In genomic region chr6:28431538-28431855, GRCm38 (mm10) we compare ENCODE assay signal across 32 mouse cellular contexts. TPM values are rescaled to one million over a fixed set of nuclear protein-coding genes. Genes with fewer than 3 reads are reported as not detected.
A peak's percentile ranks its signal among the peaks of the same experiment; 100 is the strongest.
DNase-seq lines count a peak whose midpoint lies in the region; ATAC-seq and TF ChIP-seq lines count a peak whose summit lies in the region.
"Had no signal": no experiment of that assay in that cellular context is flagged by ENCODE, and none has a peak within 500 bp of the region (broad histone marks: within the 10 kb centered on the region; RNA-seq: fewer than 3 reads in every experiment).

No protein-coding gene starts in this region.

- no peak for TF ChIP-seq RAD21 in CH12.LX (IDR thresholded peaks at IDR 0.05; ENCODE audit: low read depth, low read length)

- no peak for TF ChIP-seq POLR2A in CH12.LX (IDR thresholded peaks at IDR 0.05; ENCODE audit: low read depth, low read length)
- no peak for TF ChIP-seq POLR2A in small intestine, adult 2 months (IDR thresholded peaks at IDR 0.05; ENCODE audit: low read depth, low read length)

- peaks cover 0 to 7% of the 10 kb centered on the region in 2 experiments; a peak in 2 of 4 replicates for H3K4me1 ChIP-seq in CH12.LX (ENCODE audit: control insufficient read depth in 1 of 2, insufficient read depth in 2 of 2)
- H3K4me1 ChIP-seq in liver, embryonic 12.5 days, result peaks cover 26% of the 10 kb centered on the region
- no peaks in the 10 kb centered on the region for H3K4me1 ChIP-seq in small intestine, adult 2 months (ENCODE audit: control insufficient read depth, insufficient read depth, insufficient read length, low read length)
- H3K4me1 ChIP-seq: forebrain, embryonic 12.5 days; hindbrain, embryonic 10.5 days; hindbrain, embryonic 15.5 days; neural tube, embryonic 15.5 days had no signal

- H3K4me2 ChIP-seq in CH12.LX (ENCODE audit: insufficient read depth, low read depth, poor library complexity, severe bottlenecking), result 0 out of 2 replicates have a peak overlapping the region, but pooled peaks have one; percentile 35
- H3K4me2 ChIP-seq in liver, embryonic 12.5 days, result peak overlapping the region; percentile 54
- H3K4me2 ChIP-seq: embryonic facial prominence, embryonic 13.5 days; forebrain, embryonic 12.5 days; hindbrain, embryonic 15.5 days; lung, embryonic 14.5 days; neural tube, embryonic 15.5 days had no signal

- H3K36me3 ChIP-seq in CH12.LX (replicated peaks in 1 of 2; ENCODE audit: control insufficient read depth in 1 of 2, insufficient read depth in 1 of 2, low read length in 1 of 2), result peaks cover 5 to 17% of the 10 kb centered on the region in 2 experiments
- peaks cover 15% of the 10 kb centered on the region for H3K36me3 ChIP-seq in liver, embryonic 12.5 days
- peaks cover 4% of the 10 kb centered on the region; the same call in 1 of the 2 replicates for H3K36me3 ChIP-seq in small intestine, adult 2 months (ENCODE audit: control insufficient read depth, insufficient read depth, low read length)
- H3K36me3 ChIP-seq: forebrain, embryonic 12.5 days had no signal

- no peaks in the 10 kb centered on the region for H3K27me3 ChIP-seq in CH12.LX (replicated peaks)
- peaks cover under 1% of the 10 kb centered on the region; the same call in 1 of the 2 replicates for H3K27me3 ChIP-seq in liver, embryonic 12.5 days (replicated peaks)
- no peaks in the 10 kb centered on the region for H3K27me3 ChIP-seq in small intestine, adult 2 months (ENCODE audit: control insufficient read depth, insufficient read depth, low read length)
- H3K27me3 ChIP-seq: embryonic facial prominence, embryonic 13.5 days; forebrain, embryonic 12.5 days; hindbrain, embryonic 15.5 days; neural tube, embryonic 15.5 days had no signal

- no peaks in the 10 kb centered on the region for H3K9me3 ChIP-seq in CH12.LX (replicated peaks; ENCODE audit: low read length)
- H3K9me3 ChIP-seq in liver, embryonic 12.5 days (replicated peaks), result no peaks in the 10 kb centered on the region
- H3K9me3 ChIP-seq: embryonic facial prominence, embryonic 13.5 days; forebrain, embryonic 12.5 days; hindbrain, embryonic 10.5 days; hindbrain, embryonic 15.5 days; neural tube, embryonic 15.5 days had no signal

- in situ Hi-C loops in CH12.LX (cut with MboI; ENCODE audit: low pct_ligation_motif_present, low pct_unique_long_range_greater_than_20kb, low sequenced_read_pairs), result no loop called here

- no peak overlapping the region for H3K27ac ChIP-seq in CH12.LX (ENCODE audit: insufficient read depth, low read depth)
- H3K27ac ChIP-seq in liver, embryonic 12.5 days, result peak overlapping the region; percentile 45
- 0 out of 2 replicates have a peak overlapping the region, but pooled peaks have one; percentile 1 for H3K27ac ChIP-seq in small intestine, adult 2 months (ENCODE audit: insufficient read depth, low read depth, low read length)
- H3K27ac ChIP-seq: embryonic facial prominence, embryonic 13.5 days; forebrain, embryonic 12.5 days; hindbrain, embryonic 10.5 days; hindbrain, embryonic 15.5 days; kidney, postnatal 0 days; neural tube, embryonic 15.5 days had no signal

- no peak for TF ChIP-seq EP300 in CH12.LX (IDR thresholded peaks at IDR 0.05; ENCODE audit: low read length)

- 46% methylated on average over 6 of the region's 6 CpGs for WGBS in liver, embryonic 12.5 days (ENCODE audit: insufficient replicate concordance)
- WGBS in small intestine, adult 2 months, result 31% methylated on average over 6 of the region's 6 CpGs

- no peak overlapping the region for H3K9ac ChIP-seq in CH12.LX (ENCODE audit: insufficient read depth, low read depth)
- H3K9ac ChIP-seq in liver, embryonic 12.5 days, result 0 out of 2 replicates have a peak overlapping the region, but pooled peaks have one; percentile 3
- H3K9ac ChIP-seq: embryonic facial prominence, embryonic 13.5 days; forebrain, embryonic 12.5 days; forebrain, postnatal 0 days; hindbrain, embryonic 15.5 days; lung, embryonic 14.5 days; neural tube, embryonic 15.5 days had no signal

- TF ChIP-seq CTCF in CH12.LX (conservative IDR thresholded peaks at IDR 0.05 in 1 of 2, IDR thresholded peaks at IDR 0.05 in 1 of 2; ENCODE audit: low read depth in 2 of 2, low read length in 2 of 2), result no peak
- TF ChIP-seq CTCF in small intestine, adult 2 months (IDR thresholded peaks at IDR 0.05; ENCODE audit: extremely low read depth, insufficient read length, insufficient replicate concordance, low read depth, low read length), result no peak

- H3K79me2 ChIP-seq in CH12.LX (replicated peaks; ENCODE audit: control insufficient read depth, extremely low read depth, insufficient read depth, poor library complexity, severe bottlenecking), result no peaks in the 10 kb centered on the region

- H3K4me3 ChIP-seq in CH12.LX (replicated peaks in 1 of 3; ENCODE audit: low read depth in 2 of 3, low read length in 2 of 3, poor library complexity in 1 of 3), result no peak overlapping the region
- peak overlapping the region; percentile 23 for H3K4me3 ChIP-seq in liver, embryonic 12.5 days
- H3K4me3 ChIP-seq in small intestine, adult 2 months (ENCODE audit: low read depth, low read length), result no peak overlapping the region; the same call in 1 of the 2 replicates
- H3K4me3 ChIP-seq: embryonic facial prominence, embryonic 13.5 days; forebrain, embryonic 12.5 days; hindbrain, embryonic 10.5 days; hindbrain, embryonic 15.5 days; neural tube, embryonic 15.5 days had no signal

- ATAC-seq in liver, embryonic 12.5 days, result peak; percentile 77
- ATAC-seq: activated CD4-positive, CD25-positive, alpha-beta regulatory T cell, adult 4 months; forebrain, postnatal 0 days; inflammation-experienced regulatory T-cells, adult 6 months had no signal

- DNase-seq in CH12.LX (ENCODE audit: extremely low read depth), result no peak
- peak; percentile 24 for DNase-seq in c-Kit-positive CD71-positive TER-119-positive erythroid progenitor cells, embryonic 14.5 days (ENCODE audit: low spot score)
- DNase-seq in gastrocnemius, postnatal 10 days, result no peak
- no peak for DNase-seq in kidney, postnatal 4 days
- DNase-seq: adrenal gland, postnatal 14 days; B cell, adult 2 months; cerebellum, adult 11-12 months; cerebellum, adult 9-11 months; forebrain, postnatal 0 days; heart, postnatal 14 days; kidney, adult 8-10 months; layer of hippocampus, postnatal 36 days; left cerebral cortex, postnatal 4 days; midbrain, embryonic 14.5 days had no signal

- dilution Hi-C loops in CH12.LX (cut with MboI; ENCODE audit: extremely low pct_ligation_motif_present, extremely low pct_unique_long_range_greater_than_20kb, low sequenced_read_pairs), result no loop called here

TF ChIP-seq in CH12.LX, 34 proteins besides CTCF, POLR2A, EP300 and RAD21 (continues in another document):
- TF ChIP-seq SMC3 (IDR thresholded peaks at IDR 0.05; ENCODE audit: low read depth, low read length), result no peak
- no peak for TF ChIP-seq NRF1 (IDR thresholded peaks at IDR 0.05; ENCODE audit: low read depth, low read length)
- TF ChIP-seq RCOR1 (conservative IDR thresholded peaks at IDR 0.05; ENCODE audit: low read depth, low read length), result no peak
- no peak for TF ChIP-seq USF2 (conservative IDR thresholded peaks at IDR 0.05; ENCODE audit: low read depth, low read length)
- no peak for TF ChIP-seq MYC (IDR thresholded peaks at IDR 0.05; ENCODE audit: low read depth, low read length)
- TF ChIP-seq ZNF384 (IDR thresholded peaks at IDR 0.05; ENCODE audit: low read depth, low read length), result no peak
- no peak for TF ChIP-seq MEF2A (IDR thresholded peaks at IDR 0.05; ENCODE audit: borderline replicate concordance, low read depth, low read length)
- TF ChIP-seq SIN3A (IDR thresholded peaks at IDR 0.05; ENCODE audit: low read length), result no peak
- TF ChIP-seq ETS1 (conservative IDR thresholded peaks at IDR 0.05; ENCODE audit: low read depth, low read length), result no peak
- TF ChIP-seq NELFE (IDR thresholded peaks at IDR 0.05; ENCODE audit: low read depth, low read length), result no peak
- TF ChIP-seq ZKSCAN1 (IDR thresholded peaks at IDR 0.05; ENCODE audit: borderline replicate concordance, low read depth, low read length), result no peak
- no peak for TF ChIP-seq CHD2 (IDR thresholded peaks at IDR 0.05; ENCODE audit: low read length)
- no peak for TF ChIP-seq KAT2A (IDR thresholded peaks at IDR 0.05; ENCODE audit: insufficient replicate concordance, low read length)

RNA-seq across cellular contexts. Expression of gene Gcc1, which starts 3.3 kb away (rescaled TPM):
- total RNA-seq in CH12.LX (2012; rRNA removed), result 7.4 and 7.8 TPM in 2 replicates
- 3.0 and 4.4 TPM in 2 replicates for total RNA-seq in CH12.LX (2014; rRNA removed)
- 7.2 and 10.8 TPM in 2 replicates for polyA plus RNA-seq in CH12.LX (2012; ENCODE audit: insufficient read length, low read depth)
- polyA plus RNA-seq in liver, embryonic 12.5 days (2016; fragmentation: Nextera tagmentation; extraction: Ambion mirVana), result 5.5 and 6.7 TPM in 2 replicates
- polyA plus RNA-seq in small intestine, adult 2 months (2012; rRNA removed), result 5.6 and 6.3 TPM in 2 replicates
- total RNA-seq in gastrocnemius, postnatal 10 days (2021), result 1 to 10 TPM; 5.7 to 7.9 TPM

RNA-seq across cellular contexts. Expression of gene Fscn3, which starts 3.9 kb away (rescaled TPM):
- total RNA-seq in CH12.LX (2012; rRNA removed) (not detected in 2 replicates), CH12.LX (2014; rRNA removed) (not detected in 2 replicates)
- polyA plus RNA-seq in CH12.LX (2012; ENCODE audit: insufficient read length, low read depth), result not detected in 2 replicates
- 0.38 and 0.41 TPM in 2 replicates for polyA plus RNA-seq in liver, embryonic 12.5 days (2016; fragmentation: Nextera tagmentation; extraction: Ambion mirVana)
- polyA plus RNA-seq in small intestine, adult 2 months (2012; rRNA removed), result 0.41 TPM in 1 of 2 replicates, not detected in the other
- not detected for total RNA-seq in gastrocnemius, postnatal 10 days (2021)
- total RNA-seq: adrenal gland, postnatal 14 days; ES-E14; gastrocnemius, adult 8-10 months; heart, adult 8-10 months; monocyte, adult 5-6 weeks had no signal
- polyA plus RNA-seq: activated CD4-positive, CD25-positive, alpha-beta regulatory T cell, adult 4 months; embryonic facial prominence, embryonic 13.5 days; forebrain, embryonic 12.5 days; forebrain, postnatal 0 days; heart, embryonic 14.5 days; hindbrain, embryonic 10.5 days; hindbrain, embryonic 15.5 days; kidney, postnatal 0 days; lung, embryonic 14.5 days; midbrain, embryonic 14.5 days; neural tube, embryonic 15.5 days had no signal

RNA-seq across cellular contexts. Expression of gene Arf5, which starts 8.1 kb away (rescaled TPM):
- 59.6 and 67.3 TPM in 2 replicates for total RNA-seq in CH12.LX (2012; rRNA removed)
- total RNA-seq in CH12.LX (2014; rRNA removed), result 77.5 and 99.7 TPM in 2 replicates
- 101 and 104 TPM in 2 replicates for polyA plus RNA-seq in CH12.LX (2012; ENCODE audit: insufficient read length, low read depth)
- 370 and 395 TPM in 2 replicates for polyA plus RNA-seq in liver, embryonic 12.5 days (2016; fragmentation: Nextera tagmentation; extraction: Ambion mirVana)
- 564 and 1,346 TPM in 2 replicates for polyA plus RNA-seq in small intestine, adult 2 months (2012; rRNA removed)
- 100 to 1,000 TPM; 116 to 124 TPM for total RNA-seq in gastrocnemius, postnatal 10 days (2021)

RNA-seq across cellular contexts. Expression of gene Pax4, which starts 17.7 kb away (rescaled TPM):
- total RNA-seq in CH12.LX (2012; rRNA removed) (not detected in 2 replicates), CH12.LX (2014; rRNA removed) (not detected in 2 replicates)
- not detected in 2 replicates for polyA plus RNA-seq in CH12.LX (2012; ENCODE audit: insufficient read length, low read depth)
- not detected in 2 replicates for polyA plus RNA-seq in liver, embryonic 12.5 days (2016; fragmentation: Nextera tagmentation; extraction: Ambion mirVana)
- 0.39 and 0.69 TPM in 2 replicates for polyA plus RNA-seq in small intestine, adult 2 months (2012; rRNA removed)
- total RNA-seq in gastrocnemius, postnatal 10 days (2021), result not detected
- total RNA-seq: adrenal gland, postnatal 14 days; ES-E14; gastrocnemius, adult 8-10 months; heart, adult 8-10 months; heart, postnatal 14 days; layer of hippocampus, postnatal 36 days; left cerebral cortex, postnatal 4 days; monocyte, adult 5-6 weeks had no signal
- polyA plus RNA-seq: activated CD4-positive, CD25-positive, alpha-beta regulatory T cell, adult 4 months; embryonic facial prominence, embryonic 13.5 days; forebrain, embryonic 12.5 days; gonadal fat pad, adult 2 months; heart, embryonic 14.5 days; hindbrain, embryonic 10.5 days; hindbrain, embryonic 15.5 days; inflammation-experienced regulatory T-cells, adult 6 months; kidney, postnatal 0 days; limb, embryonic 14.5 days; lung, embryonic 14.5 days; midbrain, embryonic 14.5 days; neural tube, embryonic 15.5 days had no signal

RNA-seq across cellular contexts. Expression of gene Zfp800, which starts 33.7 kb away (rescaled TPM):
- total RNA-seq in CH12.LX (2012; rRNA removed), result 19.5 and 23.8 TPM in 2 replicates
- 49.5 and 50.0 TPM in 2 replicates for total RNA-seq in CH12.LX (2014; rRNA removed)
- 15.0 and 19.1 TPM in 2 replicates for polyA plus RNA-seq in CH12.LX (2012; ENCODE audit: insufficient read length, low read depth)
- 40.5 and 42.0 TPM in 2 replicates for polyA plus RNA-seq in liver, embryonic 12.5 days (2016; fragmentation: Nextera tagmentation; extraction: Ambion mirVana)
- 2.1 and 3.1 TPM in 2 replicates for polyA plus RNA-seq in small intestine, adult 2 months (2012; rRNA removed)
- 10 to 100 TPM in 1 of 2 experiments, 1 to 10 TPM in 1; 7.9 to 12.4 TPM for total RNA-seq in gastrocnemius, postnatal 10 days (2021)
